ENCODE assay signal across 8 mouse cellular contexts in genomic region chr16:36784594-36785313, GRCm38 (mm10). TPM values are rescaled to one million over a fixed set of nuclear protein-coding genes. Genes with fewer than 3 reads are reported as not detected.
DNase-seq lines count a peak whose midpoint lies in the region; ATAC-seq and TF ChIP-seq lines count a peak whose summit lies in the region.

Gene Slc15a2 (minus strand): TSS chr16:36784962.

- H3K36me3 ChIP-seq in hindbrain, embryonic 15.5 days = no peaks in the 10 kb centered on the region
- no peaks in the 10 kb centered on the region for H3K36me3 ChIP-seq in hindbrain, embryonic 12.5 days
- no peaks in the 10 kb centered on the region for H3K36me3 ChIP-seq in intestine, postnatal 0 days (ENCODE audit: control insufficient read depth, insufficient read depth)

- H3K4me3 ChIP-seq in hindbrain, embryonic 15.5 days = peak within 1 kb of the TSS; percentile 20
- H3K4me3 ChIP-seq in hindbrain, embryonic 12.5 days = no peak within 1 kb of the TSS
- H3K4me3 ChIP-seq in intestine, postnatal 0 days (ENCODE audit: low read depth, low read length) = peak within 1 kb of the TSS; percentile 1; the same call in 1 of the 2 replicates

- WGBS in hindbrain, embryonic 15.5 days = 66% methylated on average over 10 of the region's 10 CpGs
- 76% methylated on average over 10 of the region's 10 CpGs for WGBS in hindbrain, embryonic 12.5 days
- 34% methylated on average over 10 of the region's 10 CpGs for WGBS in intestine, postnatal 0 days

- H3K4me2 ChIP-seq in hindbrain, embryonic 15.5 days = peak within 1 kb of the TSS; percentile 16
- H3K4me2 ChIP-seq in hindbrain, embryonic 12.5 days (replicated peaks) = no peak within 1 kb of the TSS
- H3K4me2 ChIP-seq in intestine, postnatal 0 days (replicated peaks; ENCODE audit: low read depth) = peak within 1 kb of the TSS; percentile 50

- ATAC-seq in hindbrain, embryonic 15.5 days (ENCODE audit: low FRiP score, low read depth) = peak; percentile 89
- no peak for ATAC-seq in hindbrain, embryonic 12.5 days (ENCODE audit: low FRiP score)
- no peak for ATAC-seq in erythroblast, adult 5-6 weeks (replicated peaks; ENCODE audit: low FRiP score, poor library complexity, severe bottlenecking)
- no peak for ATAC-seq in intestine, postnatal 0 days

- H3K27ac ChIP-seq in hindbrain, embryonic 15.5 days (replicated peaks) = peak within 1 kb of the TSS; percentile 63
- H3K27ac ChIP-seq in hindbrain, embryonic 12.5 days = no peak within 1 kb of the TSS
- H3K27ac ChIP-seq in intestine, postnatal 0 days (ENCODE audit: low read depth, low read length) = no peak within 1 kb of the TSS

- H3K9ac ChIP-seq in hindbrain, embryonic 15.5 days = no peak within 1 kb of the TSS
- H3K9ac ChIP-seq in hindbrain, embryonic 12.5 days = no peak within 1 kb of the TSS
- H3K9ac ChIP-seq in intestine, postnatal 0 days (ENCODE audit: low read depth, low read length) = no peak within 1 kb of the TSS

- DNase-seq in left cerebral cortex, postnatal 10 days (ENCODE audit: extremely low spot score in 1 of 2, low spot score in 2 of 2) = peak; percentile 46 to 58
- DNase-seq in right cerebral cortex, postnatal 25 days = peak; percentile 42
- no peak for DNase-seq in urinary bladder, postnatal 4 days (ENCODE audit: low spot score in 2 of 2)
- DNase-seq in liver = no peak

- TF ChIP-seq CTCF in intestine, postnatal 0 days (IDR thresholded peaks at IDR 0.05; ENCODE audit: low read depth) = no peak

- H3K27me3 ChIP-seq in hindbrain, embryonic 15.5 days = no peaks in the 10 kb centered on the region
- no peaks in the 10 kb centered on the region for H3K27me3 ChIP-seq in hindbrain, embryonic 12.5 days
- no peaks in the 10 kb centered on the region for H3K27me3 ChIP-seq in intestine, postnatal 0 days (replicated peaks; ENCODE audit: control insufficient read depth, insufficient read depth, low read length)

- H3K4me1 ChIP-seq in hindbrain, embryonic 15.5 days (replicated peaks) = no peaks in the 10 kb centered on the region
- H3K4me1 ChIP-seq in hindbrain, embryonic 12.5 days = no peaks in the 10 kb centered on the region
- H3K4me1 ChIP-seq in intestine, postnatal 0 days (replicated peaks; ENCODE audit: control insufficient read depth, insufficient read depth, low read length) = no peaks in the 10 kb centered on the region

- H3K9me3 ChIP-seq in hindbrain, embryonic 15.5 days = no peaks in the 10 kb centered on the region
- H3K9me3 ChIP-seq in hindbrain, embryonic 12.5 days (replicated peaks) = no peaks in the 10 kb centered on the region
- no peaks in the 10 kb centered on the region for H3K9me3 ChIP-seq in intestine, postnatal 0 days (ENCODE audit: control insufficient read depth)

- intact Hi-C loops in left cerebral cortex, postnatal 10 days (cut with DNase I) = no loop called here

RNA-seq across cellular contexts. Expression of gene Slc15a2, which starts in this region (rescaled TPM):
- 12.7 and 16.2 TPM in 2 replicates for polyA plus RNA-seq in hindbrain, embryonic 15.5 days (2015; fragmentation: Nextera tagmentation; extraction: Ambion mirVana)
- polyA plus RNA-seq in hindbrain, embryonic 12.5 days (2016; fragmentation: Nextera tagmentation; extraction: Ambion mirVana) = 3.0 and 6.6 TPM in 2 replicates
- 112 and 136 TPM in 2 replicates for total RNA-seq in erythroblast, adult 5-6 weeks (2015; ENCODE audit: low replicate concordance)
- 195 and 265 TPM in 2 replicates for total RNA-seq in erythroblast, adult 5-6 weeks (2017; ENCODE audit: low replicate concordance)
- 7.3 and 12.9 TPM in 2 replicates for polyA plus RNA-seq in intestine, postnatal 0 days (2015; fragmentation: Nextera tagmentation; extraction: Ambion mirVana)
- total RNA-seq in left cerebral cortex, postnatal 10 days (2021) = 10 to 100 TPM; 35.1 to 35.7 TPM

Comparison
In these comparisons a context has a peak if more than half of its experiments do, and no peak if none do; other contexts are left out.
1. DNase-seq: peak in left cerebral cortex, postnatal 10 days (2 of 2) and right cerebral cortex, postnatal 25 days (single experiment); none in urinary bladder, postnatal 4 days (0 of 2) and liver (single experiment).